Mouse (Mus musculus): ENCODE measurements around the gene Racgap1. TPM values are rescaled to one million over a fixed set of nuclear protein-coding genes. Genes with fewer than 3 reads are reported as not detected.

Gene Racgap1
- polyA plus RNA-seq, 1 experiment from 2014 or later = 59.4 TPM

GRCm38 (mm10) chr15:99678063-99678800 lies 26.8 kb upstream of the Racgap1 start:
- Histone ChIP-seq H3K4me3 (replicated peaks) (no peak overlapping the region), H3K4me1 (peaks cover 64% of the 10 kb centered on the region), H3K36me3 (0 out of 2 replicates have a peak, but pooled peaks cover 12% of the 10 kb centered on the region), H3K4me2 (peak overlapping the region; percentile 30), H3K9ac (replicated peaks) (no peak overlapping the region), H3K27me3 (replicated peaks) (no peaks in the 10 kb centered on the region), H3K9me3 (replicated peaks) (no peaks in the 10 kb centered on the region), H3K27ac (replicated peaks) (no peak overlapping the region)
- WGBS = 13% methylated on average over 13 of the region's 13 CpGs
- ATAC-seq (ENCODE audit: low FRiP score) = no peak

GRCm38 (mm10) chr15:99677089-99677488 lies 25.6 kb upstream of the Racgap1 start:
- WGBS = 22% methylated on average over 8 of the region's 8 CpGs
- H3K4me2 ChIP-seq = peak overlapping the region; percentile 80
- H3K9ac ChIP-seq (replicated peaks) = peak overlapping the region; percentile 34; the same call in 1 of the 2 replicates
- peak overlapping the region; percentile 10 for H3K4me3 ChIP-seq (replicated peaks)
- peaks cover 76% of the 10 kb centered on the region for H3K4me1 ChIP-seq
- 0 out of 2 replicates have a peak, but pooled peaks cover 7% of the 10 kb centered on the region for H3K36me3 ChIP-seq
- peak; percentile 55 for ATAC-seq (ENCODE audit: low FRiP score)
- H3K9me3 ChIP-seq (replicated peaks) = no peaks in the 10 kb centered on the region
- H3K27me3 ChIP-seq (replicated peaks) = no peaks in the 10 kb centered on the region
- peak overlapping the region; percentile 77 for H3K27ac ChIP-seq (replicated peaks)

GRCm38 (mm10) chr15:99674866-99675265 lies 23.4 kb upstream of the Racgap1 start:
- Histone ChIP-seq H3K9me3 (replicated peaks) (no peaks in the 10 kb centered on the region), H3K4me2 (peak overlapping the region; percentile 80), H3K36me3 (0 out of 2 replicates have a peak, but pooled peaks cover 4% of the 10 kb centered on the region), H3K9ac (replicated peaks) (no peak overlapping the region), H3K4me3 (replicated peaks) (peak overlapping the region; percentile 12), H3K27me3 (replicated peaks) (no peaks in the 10 kb centered on the region), H3K4me1 (peaks cover 86% of the 10 kb centered on the region), H3K27ac (replicated peaks) (peak overlapping the region; percentile 43)
- no peak for ATAC-seq (ENCODE audit: low FRiP score)
- 68% methylated on average over 3 of the region's 3 CpGs for WGBS

DNA sequence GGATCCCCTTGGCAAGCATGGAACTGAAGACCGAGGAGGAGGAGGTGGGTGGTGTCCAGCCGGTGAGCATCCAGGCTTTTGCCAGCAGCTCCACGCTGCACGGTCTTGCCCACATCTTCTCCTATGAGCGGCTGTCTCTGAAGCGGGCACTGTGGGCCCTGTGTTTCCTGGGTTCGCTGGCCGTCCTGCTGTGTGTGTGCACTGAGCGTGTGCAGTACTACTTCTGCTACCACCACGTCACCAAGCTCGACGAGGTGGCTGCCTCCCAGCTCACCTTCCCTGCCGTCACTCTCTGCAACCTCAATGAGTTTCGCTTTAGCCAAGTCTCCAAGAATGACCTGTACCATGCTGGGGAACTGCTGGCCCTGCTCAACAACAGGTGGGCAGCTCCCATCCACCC lies 20.3 kb upstream of the Racgap1 start:
- no peaks in the 10 kb centered on the region for H3K9me3 ChIP-seq (replicated peaks)
- 0 out of 2 replicates have a peak, but pooled peaks cover 4% of the 10 kb centered on the region for H3K36me3 ChIP-seq
- H3K9ac ChIP-seq (replicated peaks) = peak overlapping the region; percentile 93
- H3K27me3 ChIP-seq (replicated peaks) = no peaks in the 10 kb centered on the region
- H3K27ac ChIP-seq (replicated peaks) = peak overlapping the region; percentile 94; the same call in 1 of the 2 replicates
- H3K4me2 ChIP-seq = peak overlapping the region; percentile 80
- H3K4me3 ChIP-seq (replicated peaks) = peak overlapping the region; percentile 69
- no peak for ATAC-seq (ENCODE audit: low FRiP score)
- 56% methylated on average over 14 of the region's 14 CpGs for WGBS
- H3K4me1 ChIP-seq = peaks cover 81% of the 10 kb centered on the region

GRCm38 (mm10) chr15:99670964-99671670 lies 19.7 kb upstream of the Racgap1 start:
- Histone ChIP-seq H3K4me1 (peaks cover 81% of the 10 kb centered on the region), H3K4me3 (replicated peaks) (peak overlapping the region; percentile 69), H3K4me2 (peak overlapping the region; percentile 80), H3K27me3 (replicated peaks) (no peaks in the 10 kb centered on the region), H3K27ac (replicated peaks) (peak overlapping the region; percentile 94), H3K9me3 (replicated peaks) (no peaks in the 10 kb centered on the region), H3K9ac (replicated peaks) (peak overlapping the region; percentile 93), H3K36me3 (0 out of 2 replicates have a peak, but pooled peaks cover 4% of the 10 kb centered on the region)
- peak; percentile 29; the same call in 1 of the 2 replicates for ATAC-seq (ENCODE audit: low FRiP score)
- WGBS = 9% methylated on average over 11 of the region's 17 CpGs

DNA sequence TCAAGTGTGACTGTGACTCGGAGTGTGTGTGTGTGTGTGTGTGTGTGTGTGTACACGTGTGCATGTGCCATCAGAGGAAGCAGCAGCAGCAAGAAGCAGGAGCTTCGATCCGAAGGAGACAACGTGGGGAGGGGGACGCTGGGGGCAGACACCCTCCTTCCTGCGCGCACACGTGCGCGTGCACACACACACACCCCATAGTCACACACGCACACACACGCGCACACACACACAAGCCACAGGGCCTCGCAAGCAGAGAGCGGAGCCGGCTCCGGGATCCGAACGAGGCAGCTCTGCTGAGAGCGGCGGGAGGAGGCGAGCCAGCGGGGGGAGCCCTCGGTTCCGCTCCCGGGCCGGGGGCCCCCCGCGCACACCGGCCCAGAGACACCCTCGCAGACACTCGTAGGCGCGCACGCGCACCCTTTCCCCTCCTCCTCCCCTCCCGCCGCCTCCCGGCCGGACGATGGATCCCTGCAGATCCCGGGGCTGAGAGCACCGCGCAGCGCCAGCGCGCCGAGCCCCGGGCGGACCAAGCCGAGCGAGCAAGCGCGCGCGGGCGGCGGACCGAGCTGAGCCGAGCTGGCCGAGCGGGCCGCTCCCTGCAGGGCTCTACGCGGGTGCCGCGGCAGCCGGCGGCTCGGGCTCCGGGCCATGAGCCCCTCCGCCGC lies 18.8 kb upstream of the Racgap1 start, which contains the start of gene Asic1:
TSS of gene Asic1 (plus strand) at position 215 of the 668 bp plus-strand sequence.
- Histone ChIP-seq H3K36me3 (0 out of 2 replicates have a peak, but pooled peaks cover 4% of the 10 kb centered on the region), H3K4me3 (replicated peaks) (peak within 1 kb of the TSS; percentile 69), H3K4me1 (peaks cover 80% of the 10 kb centered on the region), H3K27ac (replicated peaks) (peak within 1 kb of the TSS; percentile 94), H3K9ac (replicated peaks) (peak within 1 kb of the TSS; percentile 93), H3K9me3 (replicated peaks) (no peaks in the 10 kb centered on the region), H3K4me2 (peak within 1 kb of the TSS; percentile 80), H3K27me3 (replicated peaks) (no peaks in the 10 kb centered on the region)
- ATAC-seq (ENCODE audit: low FRiP score) = peak; percentile 73
- WGBS = under 1% methylated on average over 45 of the region's 74 CpGs

- Histone ChIP-seq H3K4me3 (replicated peaks) (peak overlapping the region; percentile 69), H3K9ac (replicated peaks) (peak overlapping the region; percentile 93; the same call in 1 of the 2 replicates), H3K27me3 (replicated peaks) (no peaks in the 10 kb centered on the region), H3K9me3 (replicated peaks) (no peaks in the 10 kb centered on the region), H3K4me2 (peak overlapping the region; percentile 80), H3K27ac (replicated peaks) (peak overlapping the region; percentile 94), H3K36me3 (no peaks in the 10 kb centered on the region), H3K4me1 (peaks cover 80% of the 10 kb centered on the region)
- 0% methylated on average over 1 of the region's 1 CpGs for WGBS
- no peak for ATAC-seq (ENCODE audit: low FRiP score)
These were observed 17.9 kb upstream of the Racgap1 start for GRCm38 (mm10) chr15:99669392-99669791.

DNA sequence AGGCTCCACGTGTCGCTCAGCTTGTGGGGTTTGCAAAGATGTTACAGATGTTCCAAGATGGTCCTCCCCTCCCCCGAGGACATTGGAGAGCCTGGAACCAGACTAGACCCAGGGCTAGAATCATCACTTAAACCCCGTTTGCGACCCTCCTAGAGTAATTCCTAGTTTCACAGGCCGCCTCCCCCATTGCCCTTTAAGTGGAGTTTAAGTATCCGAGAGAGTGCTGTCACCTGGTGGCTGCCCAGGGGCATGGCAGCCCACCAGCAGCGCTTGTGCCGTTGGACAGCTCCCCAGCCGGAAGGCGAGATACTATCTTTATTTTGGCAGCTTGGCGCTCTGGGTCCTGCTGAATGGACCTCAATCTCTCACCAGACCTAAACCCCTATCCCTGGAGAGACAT lies 17.4 kb upstream of the Racgap1 start:
- H3K9ac ChIP-seq (replicated peaks) = no peak overlapping the region
- WGBS = 2% methylated on average over 12 of the region's 12 CpGs
- ATAC-seq (ENCODE audit: low FRiP score) = no peak
- H3K36me3 ChIP-seq = no peaks in the 10 kb centered on the region
- H3K4me2 ChIP-seq = peak overlapping the region; percentile 80
- peak overlapping the region; percentile 94 for H3K27ac ChIP-seq (replicated peaks)
- H3K27me3 ChIP-seq (replicated peaks) = no peaks in the 10 kb centered on the region
- no peaks in the 10 kb centered on the region for H3K9me3 ChIP-seq (replicated peaks)
- H3K4me3 ChIP-seq (replicated peaks) = peak overlapping the region; percentile 2; the same call in 1 of the 2 replicates
- H3K4me1 ChIP-seq = peaks cover 80% of the 10 kb centered on the region

- WGBS = 100% methylated on average over 2 of the region's 2 CpGs
- no peaks in the 10 kb centered on the region for H3K27me3 ChIP-seq (replicated peaks)
These were observed 16.1 kb upstream of the Racgap1 start for GRCm38 (mm10) chr15:99667544-99667943.

DNA sequence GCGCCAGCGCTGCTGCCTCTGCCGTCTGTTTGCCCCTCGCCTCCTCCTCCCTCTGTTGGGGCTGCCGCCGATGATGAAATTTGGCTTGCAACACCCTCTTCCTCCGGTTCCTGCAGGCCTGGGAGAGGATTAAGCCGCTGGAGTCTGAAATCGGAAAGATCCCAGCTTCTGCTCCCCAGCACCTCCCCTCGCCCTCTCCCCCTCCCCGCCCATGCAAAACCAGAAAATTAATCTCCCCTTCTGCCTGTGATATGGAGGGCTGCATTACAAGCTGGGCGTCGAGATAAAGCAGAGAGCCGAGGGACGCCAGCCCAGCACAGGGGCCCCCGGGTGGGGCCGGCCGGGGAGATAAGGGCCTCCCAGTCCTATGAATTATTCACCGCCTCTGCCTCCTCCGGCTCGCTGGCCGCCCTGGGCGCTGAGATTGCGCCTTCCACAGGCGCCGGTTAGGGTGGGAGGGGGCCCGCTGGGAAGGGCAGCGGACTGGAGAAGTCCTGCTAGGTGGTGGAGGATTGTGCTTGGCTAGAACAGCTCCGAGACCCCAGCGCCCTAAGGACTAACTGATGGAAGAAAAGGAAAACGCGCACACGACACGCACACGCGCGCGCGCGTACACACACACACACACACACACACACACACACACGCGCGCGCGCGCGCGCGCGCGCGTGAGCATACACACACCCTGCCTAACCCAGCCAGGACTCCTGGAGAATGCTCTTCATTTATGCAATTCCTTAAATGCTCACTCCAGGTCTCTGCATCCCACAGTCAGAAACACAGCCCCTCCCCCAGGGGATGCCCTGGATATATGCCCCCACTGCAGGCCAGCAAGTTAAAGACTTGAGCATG lies 13.4 kb upstream of the Racgap1 start:
- peaks cover 51% of the 10 kb centered on the region for H3K4me1 ChIP-seq

More at GRCm38 (mm10) chr15:99667544-99667943, 16.1 kb upstream of the Racgap1 start:
- no peak overlapping the region for H3K9ac ChIP-seq (replicated peaks)
- no peak overlapping the region for H3K27ac ChIP-seq (replicated peaks)
- H3K9me3 ChIP-seq (replicated peaks) = no peaks in the 10 kb centered on the region
- no peak overlapping the region for H3K4me3 ChIP-seq (replicated peaks)
- peaks cover 69% of the 10 kb centered on the region for H3K4me1 ChIP-seq
- H3K36me3 ChIP-seq = no peaks in the 10 kb centered on the region
- H3K4me2 ChIP-seq = no peak overlapping the region
- ATAC-seq (ENCODE audit: low FRiP score) = no peak

More for the DNA sequence above, 13.4 kb upstream of the Racgap1 start:
- Histone ChIP-seq H3K4me3 (replicated peaks) (peak overlapping the region; percentile 41), H3K4me2 (peak overlapping the region; percentile 88), H3K9me3 (replicated peaks) (no peaks in the 10 kb centered on the region), H3K9ac (replicated peaks) (peak overlapping the region; percentile 64), H3K27ac (replicated peaks) (peak overlapping the region; percentile 91), H3K36me3 (no peaks in the 10 kb centered on the region), H3K27me3 (replicated peaks) (no peaks in the 10 kb centered on the region)
- peak; percentile 46 for ATAC-seq (ENCODE audit: low FRiP score)
- under 1% methylated on average over 52 of the region's 52 CpGs for WGBS

Measured in neural tube, embryonic 15.5 days (tissue).